Mouse (Mus musculus): ENCODE results near the gene Klhl30. TPM values are rescaled to one million over a fixed set of nuclear protein-coding genes. Genes with fewer than 3 reads are reported as not detected.
A peak's percentile ranks its signal among the peaks of the same experiment; 100 is the strongest.

Klhl30 gene
- polyA plus RNA-seq, 2 experiments = 3.7 to 4.1 TPM

DNA sequence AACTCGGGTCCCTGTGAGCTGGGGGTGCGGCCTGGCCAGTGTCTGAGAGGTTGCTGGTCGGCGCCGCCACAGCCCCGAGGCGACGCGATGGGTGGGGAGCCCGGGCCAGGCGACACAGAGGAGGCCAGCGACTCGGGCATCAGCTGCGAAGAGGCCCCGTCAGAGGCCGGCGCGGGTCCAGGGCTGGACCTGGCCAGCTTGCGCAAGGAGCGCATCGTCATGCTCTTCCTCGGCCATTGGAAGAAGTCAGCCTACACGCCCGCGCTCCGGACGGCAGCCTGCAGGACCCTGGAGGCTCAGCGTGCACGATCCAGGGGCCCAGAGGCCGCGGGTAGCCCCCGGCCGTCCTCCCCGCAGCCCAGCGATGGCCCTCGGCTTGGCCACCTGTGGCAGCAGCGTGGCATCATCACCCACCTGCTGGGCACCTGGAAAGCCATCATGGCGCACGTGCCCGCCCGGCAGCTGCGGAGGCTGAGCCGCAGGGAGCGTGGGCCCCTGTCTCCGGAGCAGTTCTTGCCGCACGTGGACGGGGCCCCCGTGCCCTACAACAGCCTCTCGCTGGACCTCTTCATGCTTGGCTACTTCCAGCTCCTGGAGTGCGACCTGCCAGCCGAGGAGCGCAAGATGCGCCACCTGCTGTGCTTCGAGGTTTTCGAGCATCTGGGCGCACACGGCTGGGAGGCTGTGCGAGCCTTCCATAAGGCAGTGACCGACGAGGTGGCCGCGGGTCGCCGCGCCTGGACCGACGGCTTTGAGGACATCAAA, 5.7 kb upstream of the Klhl30 start:
- no peak for DNase-seq (ENCODE audit: low spot score)
- peak overlapping the region; percentile 26 for H3K4me3 ChIP-seq (replicated peaks; ENCODE audit: low read length)
- peak overlapping the region; percentile 42 for H3K4me2 ChIP-seq (replicated peaks; ENCODE audit: low read depth, low read length, severe bottlenecking)
- no peak overlapping the region for H3K27ac ChIP-seq (replicated peaks; ENCODE audit: low read depth, low read length)
- no peaks in the 10 kb centered on the region for H3K4me1 ChIP-seq (ENCODE audit: control insufficient read depth, insufficient read depth, low read length)
- no peak for TF ChIP-seq POLR2A (IDR thresholded peaks at IDR 0.05; ENCODE audit: borderline replicate concordance, extremely low read depth, insufficient read depth, insufficient read length)
- H3K9ac ChIP-seq (ENCODE audit: low read depth, low read length, severe bottlenecking) = peak overlapping the region; percentile 25; the same call in 1 of the 2 replicates
- 5% methylated on average over 57 of the region's 68 CpGs for WGBS
- H3K27me3 ChIP-seq (ENCODE audit: control insufficient read depth, insufficient read depth, low read length) = peaks cover 44% of the 10 kb centered on the region
- ATAC-seq (ENCODE audit: low FRiP score, low read depth) = no peak
- H3K9me3 ChIP-seq (ENCODE audit: control insufficient read depth, low read length) = no peaks in the 10 kb centered on the region
- H3K36me3 ChIP-seq (ENCODE audit: control insufficient read depth, insufficient read depth, low read length) = no peaks in the 10 kb centered on the region

DNA sequence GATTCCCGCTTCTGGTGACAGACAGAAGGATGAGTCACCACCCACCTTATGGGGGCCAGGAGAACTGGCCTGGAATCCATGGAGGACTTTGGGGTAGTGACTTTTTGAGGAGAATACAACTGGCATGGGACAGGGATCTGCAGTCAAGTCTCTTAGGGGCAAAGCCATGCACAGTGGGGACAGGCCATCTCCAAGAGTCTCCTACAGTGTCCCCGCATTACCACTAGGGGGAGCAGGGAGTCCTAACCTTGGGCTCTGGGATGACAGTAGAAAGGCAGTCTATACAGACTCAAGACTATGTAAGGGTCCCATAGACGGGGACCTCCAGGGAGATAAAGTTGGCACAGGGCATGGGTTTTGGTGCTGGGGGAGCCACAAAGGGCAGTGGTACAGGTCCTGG, 3.9 kb upstream of the Klhl30 start:
- no peaks in the 10 kb centered on the region for H3K9me3 ChIP-seq (ENCODE audit: control insufficient read depth, low read length)
- H3K27ac ChIP-seq (replicated peaks; ENCODE audit: low read depth, low read length) = no peak overlapping the region
- H3K27me3 ChIP-seq (ENCODE audit: control insufficient read depth, insufficient read depth, low read length) = peaks cover 44% of the 10 kb centered on the region
- no peak overlapping the region for H3K4me3 ChIP-seq (replicated peaks; ENCODE audit: low read length)
- H3K36me3 ChIP-seq (ENCODE audit: control insufficient read depth, insufficient read depth, low read length) = no peaks in the 10 kb centered on the region
- 34% methylated on average over 3 of the region's 3 CpGs for WGBS
- TF ChIP-seq POLR2A (IDR thresholded peaks at IDR 0.05; ENCODE audit: borderline replicate concordance, extremely low read depth, insufficient read depth, insufficient read length) = no peak
- H3K9ac ChIP-seq (ENCODE audit: low read depth, low read length, severe bottlenecking) = no peak overlapping the region
- ATAC-seq (ENCODE audit: low FRiP score, low read depth) (peak; percentile 58; the same call in 1 of the 2 replicates), DNase-seq (ENCODE audit: low spot score) (peak; percentile 55)
- H3K4me1 ChIP-seq (ENCODE audit: control insufficient read depth, insufficient read depth, low read length) = no peaks in the 10 kb centered on the region
- no peak overlapping the region for H3K4me2 ChIP-seq (replicated peaks; ENCODE audit: low read depth, low read length, severe bottlenecking)

DNA sequence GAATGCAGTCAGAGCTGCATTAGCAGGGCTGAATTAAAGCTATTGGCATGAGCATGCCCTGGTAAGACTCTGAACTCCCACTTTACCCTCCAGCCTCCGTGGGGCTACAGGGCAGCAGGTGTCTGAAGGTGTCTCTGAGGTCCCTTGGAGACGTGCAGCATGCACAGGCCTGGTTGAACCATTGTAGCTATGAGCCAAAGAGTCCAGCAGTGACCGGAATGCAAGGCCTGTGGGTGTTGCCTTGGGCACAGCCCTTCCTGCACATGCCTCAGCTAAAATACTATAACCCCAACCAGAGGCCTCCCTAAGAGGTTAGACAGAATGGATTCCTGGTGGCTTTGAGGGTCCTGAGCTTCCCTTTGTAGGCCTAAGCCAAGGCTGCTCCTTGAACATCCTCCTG, 433 bp downstream of the Klhl30 start:
- no peak overlapping the region for H3K27ac ChIP-seq (replicated peaks; ENCODE audit: low read depth, low read length)
- no peak for ATAC-seq (ENCODE audit: low FRiP score, low read depth)
- H3K9ac ChIP-seq (ENCODE audit: low read depth, low read length, severe bottlenecking) = no peak overlapping the region
- H3K4me3 ChIP-seq (replicated peaks; ENCODE audit: low read length) = no peak overlapping the region
- no peaks in the 10 kb centered on the region for H3K4me1 ChIP-seq (ENCODE audit: control insufficient read depth, insufficient read depth, low read length)
- WGBS = 75% methylated on average over 3 of the region's 3 CpGs
- no peak for DNase-seq (ENCODE audit: low spot score)
- H3K9me3 ChIP-seq (ENCODE audit: control insufficient read depth, low read length) = no peaks in the 10 kb centered on the region
- no peak for TF ChIP-seq POLR2A (IDR thresholded peaks at IDR 0.05; ENCODE audit: borderline replicate concordance, extremely low read depth, insufficient read depth, insufficient read length)
- peaks cover 5% of the 10 kb centered on the region; the same call in 1 of the 2 replicates for H3K27me3 ChIP-seq (ENCODE audit: control insufficient read depth, insufficient read depth, low read length)
- no peaks in the 10 kb centered on the region for H3K36me3 ChIP-seq (ENCODE audit: control insufficient read depth, insufficient read depth, low read length)
- H3K4me2 ChIP-seq (replicated peaks; ENCODE audit: low read depth, low read length, severe bottlenecking) = no peak overlapping the region

DNA sequence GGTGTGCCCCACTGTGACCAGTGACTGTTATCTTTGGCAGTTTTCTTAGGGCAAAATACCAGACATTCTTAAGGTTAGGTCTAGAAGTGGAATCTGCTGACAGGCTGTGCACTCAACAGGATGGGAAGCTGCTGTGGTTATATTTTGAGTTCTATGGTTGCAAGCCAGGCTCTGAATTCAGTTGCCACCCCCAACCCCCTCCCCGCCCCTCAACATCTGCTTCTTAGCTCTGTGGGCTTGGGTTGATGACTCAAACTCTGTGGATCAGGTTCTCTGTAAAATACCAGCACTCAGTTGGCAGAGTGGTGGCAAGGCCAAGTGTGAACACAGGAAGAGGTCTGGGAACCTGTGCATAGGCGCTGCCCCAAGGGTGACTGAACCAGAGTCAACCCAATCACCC, 1.5 kb downstream of the Klhl30 start:
- no peak overlapping the region for H3K4me3 ChIP-seq (replicated peaks; ENCODE audit: low read length)
- H3K27me3 ChIP-seq (ENCODE audit: control insufficient read depth, insufficient read depth, low read length) = no peaks in the 10 kb centered on the region
- DNase-seq (ENCODE audit: low spot score) (no peak), ATAC-seq (ENCODE audit: low FRiP score, low read depth) (no peak)
- H3K9me3 ChIP-seq (ENCODE audit: control insufficient read depth, low read length) = no peaks in the 10 kb centered on the region
- H3K4me1 ChIP-seq (ENCODE audit: control insufficient read depth, insufficient read depth, low read length) = no peaks in the 10 kb centered on the region
- no peak overlapping the region for H3K27ac ChIP-seq (replicated peaks; ENCODE audit: low read depth, low read length)
- 92% methylated on average over 2 of the region's 2 CpGs for WGBS
- TF ChIP-seq POLR2A (IDR thresholded peaks at IDR 0.05; ENCODE audit: borderline replicate concordance, extremely low read depth, insufficient read depth, insufficient read length) = no peak
- no peak overlapping the region for H3K9ac ChIP-seq (ENCODE audit: low read depth, low read length, severe bottlenecking)
- no peaks in the 10 kb centered on the region for H3K36me3 ChIP-seq (ENCODE audit: control insufficient read depth, insufficient read depth, low read length)
- no peak overlapping the region for H3K4me2 ChIP-seq (replicated peaks; ENCODE audit: low read depth, low read length, severe bottlenecking)

- Histone ChIP-seq H3K27me3 (ENCODE audit: control insufficient read depth, insufficient read depth, low read length) (no peaks in the 10 kb centered on the region), H3K9ac (ENCODE audit: low read depth, low read length, severe bottlenecking) (no peak overlapping the region), H3K4me2 (replicated peaks; ENCODE audit: low read depth, low read length, severe bottlenecking) (no peak overlapping the region), H3K27ac (replicated peaks; ENCODE audit: low read depth, low read length) (no peak overlapping the region), H3K4me3 (replicated peaks; ENCODE audit: low read length) (no peak overlapping the region), H3K4me1 (ENCODE audit: control insufficient read depth, insufficient read depth, low read length) (no peaks in the 10 kb centered on the region), H3K9me3 (ENCODE audit: control insufficient read depth, low read length) (no peaks in the 10 kb centered on the region), H3K36me3 (ENCODE audit: control insufficient read depth, insufficient read depth, low read length) (no peaks in the 10 kb centered on the region)
- no peak for ATAC-seq (ENCODE audit: low FRiP score, low read depth)
- TF ChIP-seq POLR2A (IDR thresholded peaks at IDR 0.05; ENCODE audit: borderline replicate concordance, extremely low read depth, insufficient read depth, insufficient read length) = no peak
- DNase-seq (ENCODE audit: low spot score) = no peak
- 88% methylated on average over 11 of the region's 11 CpGs for WGBS
Measured at GRCm38 (mm10) chr1:91356105-91356504, 5.3 kb downstream of the Klhl30 start.

Data from limb, embryonic 14.5 days (tissue).